Mouse (Mus musculus) megakaryocyte-erythroid progenitor cell, adult 5-6 weeks (primary cell): Measurements from ENCODE around the gene Fa2h. TPM values are rescaled to one million over a fixed set of nuclear protein-coding genes. Genes with fewer than 3 reads are reported as not detected.
"Not testable (repeated sequence)": the region's sequence is repeated elsewhere in the genome, so short reads cannot be mapped to it uniquely, and the experiment has no call there.

ENCODE experiments used
- ATAC-seq: replicated peaks from 2 replicates; pipeline ENCODE4 v1.8.0; 2016; ENCODE audit warnings: mild to moderate bottlenecking, inconsistent platforms; ENCODE audit not compliant: severe bottlenecking, poor library complexity, low FRiP score, low TSS enrichment
- total RNA-seq, 2 experiments: library from RNA; stranded (forward) in 1 of 2; stranded (reverse) in 1 of 2; fragments of 200-1000, 215-1000 nt in 1 of 2; fragments of >200 nt in 1 of 2; fragmentation: Nextera tagmentation in 1 of 2; gene quantifications; 2 replicates each; pipeline ENCODE4 v1.2.3; 2014 to 2017

Gene Fa2h
- total RNA-seq, 2 experiments from 2014 or later = not detected

DNA sequence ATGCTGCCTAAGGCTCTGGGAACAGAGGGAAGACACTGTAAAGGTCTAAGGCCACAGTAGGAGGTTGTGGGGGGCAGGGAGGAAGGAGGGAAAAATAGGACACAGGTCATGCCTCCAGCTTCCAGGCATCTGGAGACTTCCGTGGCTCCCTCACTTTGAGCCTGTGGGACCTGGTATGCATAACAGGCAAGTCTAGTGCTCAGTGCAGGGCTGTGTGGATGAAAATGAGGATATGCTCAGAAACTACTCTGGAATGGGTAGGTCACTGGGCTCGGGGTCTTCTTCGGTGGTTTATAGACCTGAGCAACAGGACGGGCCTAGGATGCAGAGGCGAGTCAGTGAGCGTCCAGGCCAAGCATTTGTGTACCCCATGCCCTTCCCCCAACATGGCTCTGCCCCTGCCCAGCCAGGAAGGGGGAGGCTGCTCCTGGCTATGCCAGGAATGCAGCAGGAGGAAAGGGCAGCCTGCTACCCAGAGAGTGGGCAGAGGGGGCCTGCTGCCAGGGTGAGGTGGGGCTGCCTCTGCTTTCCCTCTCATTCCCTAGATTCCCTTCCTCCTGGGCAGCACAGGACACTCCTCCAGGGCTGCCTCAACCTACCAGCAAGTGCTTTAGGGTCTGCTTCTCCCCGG, 32.9 kb downstream of the Fa2h start:
- ATAC-seq = no peak

DNA sequence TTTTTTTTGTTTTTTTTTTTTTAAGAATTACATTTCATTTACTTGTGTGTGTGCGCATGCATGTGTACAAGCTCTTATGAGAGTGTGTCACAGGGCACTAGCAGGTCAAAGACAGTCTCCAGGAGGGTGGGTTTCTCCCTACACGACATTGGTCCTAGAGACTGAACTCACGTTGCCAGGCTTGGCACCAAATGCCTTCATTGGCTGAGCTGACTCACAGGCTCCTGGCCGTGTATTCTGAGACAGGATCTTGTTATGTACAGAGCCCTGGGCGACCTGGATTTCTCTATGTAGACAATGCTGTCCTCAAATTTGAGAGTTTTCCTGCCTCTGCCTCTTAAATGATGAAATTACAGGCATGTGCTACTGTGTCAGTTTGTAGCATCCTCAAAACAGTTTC, 33.7 kb downstream of the Fa2h start:
- ATAC-seq = no peak

DNA sequence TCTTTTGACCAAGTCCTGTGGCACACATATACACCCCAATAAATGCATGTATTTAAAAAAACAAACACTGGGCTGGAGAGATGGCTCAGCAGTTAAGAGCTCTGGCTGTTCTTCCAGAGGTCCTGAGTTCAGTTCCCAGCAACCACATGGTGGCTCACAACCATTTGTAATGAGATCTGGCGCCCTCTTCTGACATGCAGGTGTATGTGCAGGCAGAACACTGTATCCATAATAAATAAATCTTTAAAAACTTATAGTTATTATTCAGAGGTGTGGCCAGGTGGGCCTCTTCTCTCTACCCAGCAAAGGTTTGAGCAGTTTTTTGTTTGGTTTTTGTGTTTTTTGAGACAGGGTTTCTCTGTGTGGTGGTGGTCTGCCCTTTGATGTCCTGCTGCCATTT, 34.7 kb downstream of the Fa2h start:
- ATAC-seq = no peak

DNA sequence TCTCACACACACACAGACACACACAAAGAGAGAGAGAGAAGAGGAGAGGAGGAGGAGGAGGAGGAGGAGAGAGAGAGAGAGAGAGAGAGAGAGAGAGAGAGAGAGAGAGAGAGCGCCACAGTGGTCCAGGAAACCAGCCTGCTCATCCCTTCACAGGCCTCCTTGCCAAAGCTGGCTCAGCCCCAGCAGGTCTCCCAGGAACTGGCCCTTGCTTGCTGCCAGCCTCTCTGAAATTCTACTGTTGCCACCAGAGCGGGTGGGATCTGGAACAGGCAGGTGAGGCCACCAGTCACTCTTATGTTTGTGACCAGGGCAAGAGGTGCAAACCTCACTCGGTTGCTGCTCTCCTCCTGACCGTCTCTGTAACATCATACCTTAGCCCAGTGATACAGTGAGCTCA, 36.2 kb downstream of the Fa2h start:
- no peak for ATAC-seq

DNA sequence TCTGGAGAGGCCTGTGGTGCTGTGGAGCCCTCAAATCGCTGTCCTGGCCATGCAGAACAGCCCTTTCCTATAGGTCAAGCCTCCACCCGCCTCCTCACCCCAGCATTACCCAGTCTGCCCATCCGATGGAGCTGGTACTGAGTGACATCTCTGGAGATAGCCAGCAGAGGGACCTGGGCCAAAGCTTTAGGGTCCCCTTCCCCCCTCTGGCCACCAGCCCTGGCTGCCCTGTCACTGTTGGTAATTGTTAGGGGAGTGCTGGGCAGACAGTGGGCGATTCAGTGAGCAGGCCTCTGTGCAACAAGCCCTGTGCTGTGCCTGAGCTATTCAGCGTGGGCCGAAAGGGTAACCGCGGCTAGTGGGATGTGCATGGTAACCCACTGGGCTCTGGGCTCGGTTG, 40.1 kb downstream of the Fa2h start:
- 0 out of 2 replicates have a peak, but pooled peaks have one; percentile 5 for ATAC-seq

DNA sequence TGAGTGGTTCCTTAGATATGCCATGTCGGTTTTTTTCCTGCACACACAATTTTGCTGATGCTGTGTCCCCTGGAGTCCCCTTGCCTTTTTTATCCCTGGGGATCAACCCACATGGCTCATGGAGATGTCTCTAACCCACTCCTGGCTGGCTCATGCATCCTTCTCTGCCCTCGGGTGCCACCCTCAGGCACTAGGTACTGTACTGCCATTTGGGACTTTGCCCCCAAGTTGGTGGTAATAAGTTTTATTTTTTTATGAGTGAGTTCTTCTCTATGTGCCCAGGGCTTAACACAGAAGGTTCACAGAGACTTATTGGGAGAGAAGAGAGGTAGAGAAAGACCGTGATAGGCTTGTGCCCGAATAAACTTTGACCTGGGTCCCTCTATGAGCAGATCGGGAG, 41.3 kb downstream of the Fa2h start:
- no peak for ATAC-seq

DNA sequence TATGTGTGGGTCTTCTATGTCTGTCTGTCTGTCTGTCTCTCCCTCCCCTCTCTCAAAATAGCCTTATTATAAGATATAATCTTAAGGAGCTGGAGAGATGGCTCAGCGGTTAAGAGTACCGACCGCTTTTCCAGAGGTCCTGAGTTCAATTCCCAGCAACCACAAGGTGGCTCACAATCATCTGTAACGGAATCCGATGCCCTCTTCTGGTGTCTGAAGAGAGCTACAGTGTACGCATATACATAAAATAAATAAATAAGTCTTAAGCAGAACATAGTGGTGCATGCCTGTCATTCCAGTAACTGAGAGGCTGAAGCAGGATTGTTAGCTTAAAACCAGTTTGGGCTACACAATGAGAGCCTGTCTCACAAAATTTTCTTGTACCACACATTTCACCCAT, 43.0 kb downstream of the Fa2h start:
- ATAC-seq = no peak

DNA sequence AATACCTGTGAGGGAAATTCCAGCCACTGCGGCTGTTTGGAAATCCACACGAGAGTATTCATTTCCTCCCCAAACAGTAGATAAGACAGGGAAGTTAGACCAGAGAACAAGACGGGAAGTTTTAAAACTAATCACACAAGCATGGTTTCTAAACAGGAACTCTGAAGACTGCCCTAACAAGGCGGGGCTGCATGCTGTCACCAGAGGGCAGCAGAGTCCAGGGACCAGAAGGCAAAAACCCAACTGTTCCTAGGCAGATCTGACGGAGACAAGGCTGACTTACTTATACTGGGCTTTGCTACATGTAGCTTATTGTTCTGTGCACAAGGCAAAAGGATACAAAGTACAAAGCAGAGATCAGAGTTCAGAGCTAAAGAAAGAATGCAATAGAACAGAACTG, 50.4 kb downstream of the Fa2h start:
- peak; percentile 90 for ATAC-seq

DNA sequence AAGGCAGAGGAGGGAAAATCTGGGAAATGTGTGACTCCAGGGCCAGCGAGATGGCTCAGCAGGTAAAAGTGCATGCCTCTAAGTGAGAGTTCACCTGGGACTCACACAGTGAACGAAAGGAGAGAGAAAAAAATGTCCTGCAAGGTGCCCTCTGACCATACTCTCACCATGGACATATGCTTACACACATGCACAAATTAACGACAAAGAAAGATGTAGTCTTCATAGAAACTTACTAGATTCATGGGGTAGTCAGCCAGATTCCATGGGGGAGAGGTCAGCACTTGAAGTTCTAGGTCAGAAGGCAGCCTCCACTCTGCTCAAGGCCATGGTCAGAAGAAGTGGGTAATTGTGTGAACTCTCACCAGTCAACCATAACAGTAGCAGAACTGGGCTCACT, 53.4 kb downstream of the Fa2h start:
- no peak for ATAC-seq

DNA sequence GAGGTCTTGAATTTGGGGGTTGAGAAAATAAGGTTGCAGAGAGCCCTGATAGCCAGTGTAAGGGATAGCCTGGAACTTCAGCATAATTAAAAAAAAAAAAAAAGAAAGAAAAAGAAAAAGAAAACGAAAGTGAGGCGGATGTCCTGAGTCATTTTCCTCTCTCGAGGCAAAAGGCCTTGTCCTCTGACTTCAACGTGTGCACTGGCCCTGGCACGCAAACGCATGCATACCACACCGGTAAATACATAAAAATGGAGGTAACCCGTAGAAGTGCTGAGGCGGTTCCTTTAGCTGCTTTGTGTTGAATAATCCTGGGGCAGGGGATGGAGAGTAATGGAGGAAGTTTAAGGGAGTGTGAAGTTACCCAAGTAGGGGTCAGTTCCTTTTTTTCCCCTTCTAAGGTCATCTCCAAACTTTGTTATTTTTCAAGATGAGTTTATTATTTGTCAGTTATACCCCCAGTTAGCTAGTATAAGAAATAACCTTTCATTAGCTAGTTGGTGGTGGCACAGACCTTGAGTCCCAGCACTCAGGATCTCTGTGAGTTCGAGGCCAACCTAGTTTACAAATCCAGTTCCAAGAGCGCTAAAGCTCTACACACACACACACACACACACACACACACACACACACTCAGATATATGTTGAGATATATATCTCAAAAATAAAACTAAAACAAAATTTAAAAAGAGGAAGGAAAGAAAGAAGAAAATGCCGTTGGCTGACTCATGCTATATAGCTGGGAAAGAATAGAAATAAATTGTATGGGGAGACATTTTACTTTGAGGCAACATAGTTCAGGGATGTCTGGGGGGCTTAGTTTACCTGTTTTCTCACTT, 55.0 kb downstream of the Fa2h start:
- ATAC-seq = peak; percentile 40; the same call in 1 of the 2 replicates

DNA sequence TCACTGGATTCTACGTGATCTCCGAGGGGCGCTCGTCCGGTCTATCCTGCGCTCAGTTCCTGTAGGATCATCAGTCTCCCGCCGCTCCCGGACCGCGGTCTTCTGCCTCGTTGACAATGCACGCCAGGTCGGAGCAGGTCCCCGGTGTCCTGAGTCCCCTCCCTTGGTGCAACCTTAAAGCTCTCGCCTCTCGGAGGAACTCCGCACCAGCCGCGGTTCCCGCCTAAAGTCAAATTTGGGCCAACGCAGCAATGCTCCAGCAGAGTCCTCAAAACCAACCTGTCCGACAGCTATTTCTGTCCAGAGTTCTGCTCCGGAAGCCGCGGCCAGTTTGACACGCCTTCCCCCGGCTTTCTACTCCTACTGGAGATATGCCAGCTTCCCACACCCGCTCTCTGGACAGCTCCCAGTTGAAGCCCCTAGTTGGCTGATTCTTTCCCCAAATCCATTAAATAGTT, 55.7 kb downstream of the Fa2h start, which contains the start of gene Mlkl:
Gene Mlkl, minus strand, starts transcription at position 288 of the 458 bp plus-strand sequence.
- peak; percentile 67 for ATAC-seq

DNA sequence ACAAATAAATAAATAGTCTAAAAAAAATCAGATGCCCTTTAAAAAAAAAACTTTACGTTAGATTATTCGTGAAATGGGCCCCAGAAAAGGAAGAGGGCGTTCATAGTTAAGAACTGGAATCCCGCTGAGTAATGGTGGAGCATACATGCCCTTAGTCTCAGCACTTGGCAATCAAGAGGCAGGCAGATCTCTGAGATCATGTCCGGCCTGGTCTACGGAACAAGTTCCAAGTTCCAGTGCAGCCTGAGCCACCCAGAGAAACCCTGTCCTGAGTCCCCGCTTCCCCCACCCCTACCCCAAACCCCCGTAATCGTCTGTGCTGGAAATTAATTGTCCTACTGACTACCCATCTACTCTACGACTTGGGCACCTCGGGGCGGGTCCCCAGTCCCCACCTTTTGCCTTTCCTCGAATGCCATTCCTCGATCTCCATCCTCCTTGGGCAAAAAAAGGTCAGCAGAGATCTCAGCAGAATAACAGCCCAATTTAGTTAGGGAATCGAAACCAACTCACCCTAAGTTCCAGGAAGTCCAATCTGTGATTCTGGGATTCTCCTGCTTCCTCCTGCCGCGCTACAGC, 56.2 kb downstream of the Fa2h start:
- peak; percentile 63 for ATAC-seq

DNA sequence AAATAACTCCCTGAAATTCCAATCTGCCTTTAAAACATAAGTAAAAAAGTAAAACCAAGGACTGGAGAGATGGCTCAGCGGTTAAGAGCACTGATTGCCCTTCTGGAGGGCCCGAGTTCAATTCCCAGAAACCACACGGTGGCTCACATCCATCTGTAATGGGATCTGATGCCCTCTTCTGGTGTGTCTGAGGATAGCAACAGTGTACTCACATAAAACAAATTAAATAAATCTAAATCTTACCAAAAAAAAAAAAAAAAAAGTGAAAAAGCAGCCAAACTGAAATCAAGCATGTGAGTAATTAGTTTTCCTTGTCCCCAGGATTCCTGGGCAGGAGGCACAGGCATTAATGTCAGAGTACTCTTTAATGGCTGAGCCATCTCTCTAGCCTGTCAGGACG, 56.9 kb downstream of the Fa2h start:
- ATAC-seq = no peak

DNA sequence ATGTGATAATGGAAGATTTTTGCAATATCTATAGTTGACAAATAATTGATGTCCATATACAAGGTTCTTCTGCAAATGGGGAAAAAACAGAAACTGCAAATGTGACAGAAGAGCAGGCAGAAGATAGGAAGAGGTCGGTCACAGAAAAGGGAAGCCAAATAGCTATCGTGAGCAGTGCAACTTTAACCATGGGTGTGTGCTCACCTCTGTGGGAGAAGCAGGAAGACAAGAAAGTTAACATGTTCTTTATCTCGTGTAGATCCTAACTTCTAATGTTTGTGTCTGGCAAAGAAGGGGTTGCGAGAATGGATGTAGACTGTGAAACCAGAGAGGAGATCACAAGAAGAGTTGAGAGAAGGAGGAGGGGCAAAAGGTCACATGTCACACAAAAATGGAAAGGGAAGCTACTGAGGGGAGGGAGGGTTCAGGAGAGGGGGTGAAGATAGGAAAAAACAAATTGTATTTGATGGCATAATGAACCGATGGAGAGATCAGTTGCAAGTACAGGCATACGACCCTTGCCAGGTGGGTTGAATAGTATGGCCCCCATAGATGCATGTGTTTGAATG, 68.3 kb downstream of the Fa2h start:
- no peak for ATAC-seq

DNA sequence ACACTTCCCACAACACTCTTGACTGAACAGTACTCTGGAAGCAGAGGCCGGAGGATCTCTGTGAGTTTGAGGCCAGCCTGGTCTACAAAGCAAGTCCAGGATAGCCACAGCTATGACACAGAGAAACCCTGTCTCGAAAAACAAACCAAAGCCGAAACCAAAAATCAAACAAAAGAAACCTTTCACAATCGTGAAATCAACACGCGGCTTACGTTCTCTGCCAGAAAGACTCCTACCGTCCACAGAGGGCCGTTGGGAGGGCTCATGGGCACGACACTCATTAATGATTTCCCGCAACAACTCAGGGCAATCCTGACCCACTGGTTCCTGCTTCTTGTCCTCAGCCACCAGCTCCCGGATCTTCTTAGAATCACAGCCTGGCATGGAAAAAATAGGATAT, 78.9 kb downstream of the Fa2h start:
- no peak for ATAC-seq

DNA sequence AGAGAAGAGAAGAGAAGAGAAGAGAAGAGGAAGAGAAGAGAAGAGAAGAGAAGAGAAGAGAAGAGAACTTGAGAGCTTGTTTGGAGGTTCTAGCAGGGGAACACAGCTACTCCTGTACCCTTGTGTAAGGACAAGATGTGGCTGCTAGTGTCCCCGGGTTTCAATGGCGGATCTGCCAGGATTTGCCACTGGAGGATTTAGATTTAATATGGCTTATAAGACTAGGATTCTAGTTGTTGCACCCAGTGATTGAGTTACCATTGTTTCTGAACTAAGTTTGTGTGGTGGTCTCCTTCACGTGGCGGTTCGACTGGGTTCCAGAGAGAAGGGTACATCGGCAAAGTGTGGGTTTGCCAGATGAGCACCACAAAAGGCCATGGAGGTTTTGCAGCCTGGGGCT, 79.7 kb downstream of the Fa2h start:
- not testable (repeated sequence) for ATAC-seq

DNA sequence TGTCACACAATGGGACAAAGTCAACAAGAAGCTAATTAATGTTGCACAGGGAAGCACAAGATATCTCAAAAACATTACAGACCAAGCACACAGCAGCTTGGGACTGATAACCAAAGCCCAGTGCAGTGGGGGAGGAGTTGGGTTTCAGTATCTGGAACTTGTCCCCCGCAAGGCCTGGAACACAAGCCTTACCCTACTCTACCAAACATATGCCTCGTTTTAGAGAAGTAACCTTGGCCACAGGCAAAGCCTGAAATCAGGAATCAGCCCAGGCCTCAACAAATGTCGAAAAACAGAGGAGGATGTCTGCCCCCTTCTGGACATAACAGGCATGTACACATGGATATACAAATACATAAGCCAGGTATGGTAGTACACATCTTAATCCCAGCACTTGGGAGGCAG, 80.9 kb downstream of the Fa2h start:
- ATAC-seq = peak; percentile 98

DNA sequence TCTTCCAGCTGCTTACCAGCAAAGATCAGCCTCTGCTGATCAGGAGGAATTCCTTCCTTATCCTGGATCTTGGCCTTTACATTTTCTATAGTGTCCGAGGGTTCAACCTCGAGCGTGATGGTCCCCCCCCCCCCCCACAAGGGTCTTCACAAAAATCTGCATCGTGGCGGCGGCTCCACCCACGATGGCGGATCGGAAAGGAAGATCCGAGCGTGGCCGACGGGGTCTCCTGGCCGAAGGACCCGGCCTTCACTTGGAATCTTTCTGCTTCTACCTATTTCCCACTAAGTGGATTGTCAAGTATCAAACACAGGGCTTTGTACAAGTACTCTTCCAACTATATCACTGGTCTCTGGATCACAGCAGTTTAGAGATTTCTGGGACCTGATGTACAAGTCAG, 83.6 kb downstream of the Fa2h start:
- not testable (repeated sequence) for ATAC-seq

DNA sequence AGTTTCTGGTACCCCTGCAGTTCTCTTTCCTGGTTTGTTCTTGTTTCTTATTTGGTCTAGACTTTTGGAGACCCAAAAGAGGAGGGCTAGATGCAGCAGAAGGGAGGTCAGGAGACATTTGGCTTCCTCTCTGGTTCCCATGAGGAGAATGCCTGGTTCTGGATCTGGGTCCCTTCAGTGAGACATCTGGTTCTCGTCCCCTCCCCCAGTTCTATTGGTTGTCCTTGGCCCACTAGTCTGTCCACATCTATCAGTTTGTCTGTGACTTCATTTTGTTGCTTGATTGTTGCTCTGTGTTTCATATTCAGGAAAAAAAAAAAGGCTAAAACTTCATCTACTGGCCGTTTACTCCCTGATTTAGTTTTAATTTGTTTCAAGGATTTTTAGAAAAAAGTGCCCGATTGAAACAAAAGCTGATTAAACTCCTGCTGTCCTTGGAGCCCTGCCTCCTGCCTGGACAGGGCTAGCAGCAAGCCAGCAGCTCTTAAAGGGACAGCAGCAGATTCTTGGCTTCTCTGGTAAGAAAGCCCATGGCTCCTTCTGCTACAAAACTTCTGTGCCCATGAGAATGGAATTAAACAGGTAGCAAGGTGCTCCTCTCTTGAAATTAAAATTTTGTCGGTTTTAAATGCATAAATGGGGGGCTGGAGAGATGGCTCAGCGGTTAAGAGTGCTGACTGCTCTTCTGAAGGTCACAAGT, 88.4 kb downstream of the Fa2h start:
- no peak for ATAC-seq

DNA sequence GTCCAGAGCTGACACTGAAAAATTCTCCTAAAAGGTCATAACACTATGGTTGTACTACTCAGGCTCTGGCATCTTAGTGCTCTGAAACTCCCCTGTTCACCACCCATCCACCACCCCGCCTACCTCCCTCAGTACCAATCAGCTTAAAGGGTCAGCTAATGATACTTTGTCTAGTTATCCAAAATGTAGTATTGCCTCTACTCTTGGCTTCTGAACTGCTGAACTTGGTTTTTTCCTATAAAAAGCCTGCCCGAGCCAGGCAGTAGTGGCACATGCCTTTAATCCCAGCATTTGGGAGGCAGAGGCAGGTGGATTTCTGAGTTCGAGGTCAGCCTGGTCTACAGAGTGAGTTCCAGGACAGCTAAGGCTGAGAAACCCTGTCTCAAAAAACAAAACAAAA, 89.3 kb downstream of the Fa2h start:
- ATAC-seq = no peak
